Mouse (Mus musculus) layer of hippocampus, adult 2 months (tissue): Measurements from ENCODE around the gene Zkscan6. TPM values are rescaled to one million over a fixed set of nuclear protein-coding genes. Genes with fewer than 3 reads are reported as not detected.
A peak's percentile ranks its signal among the peaks of the same experiment; 100 is the strongest.

Source experiments
- DNase-seq, 2 experiments: peaks; one replicate each; pipeline ENCODE4 v3.0.0; 2022; ENCODE audit warnings: low spot score in 2 of 2
- H3K27ac ChIP-seq: fragments of 200-600 bp; 2 replicates; pipeline ENCODE4 v1.8.1; 2022
- H3K4me3 ChIP-seq: fragments of 200-600 bp; 2 replicates; pipeline ENCODE4 v1.8.1; 2022; ENCODE audit warnings: mild to moderate bottlenecking
- CTCF ChIP-seq: fragments of 200-600 bp; conservative IDR thresholded peaks from 2 replicates; pipeline ENCODE4 v1.8.1; 2022; ENCODE audit warnings: antibody characterized with exemption, mild to moderate bottlenecking, moderate library complexity
- long read RNA-seq, 2 experiments: library from polyadenylated mRNA; stranded (forward); transcript quantifications; one replicate each; pipeline ENCODE4 v2.0.0; 2021; ENCODE audit warnings: borderline mapping rate in 2 of 2
- total RNA-seq, 2 experiments: library from RNA; stranded (reverse); gene quantifications; 2 replicates each; pipeline ENCODE4 v1.2.3; 2021

Gene Zkscan6
- 10 to 100 TPM; 14.5 to 17.4 TPM for total RNA-seq
- long read RNA-seq, experiment 1, partial matches to known transcripts, result 1 of 11 reads
- long read RNA-seq, experiment 1, other reads (novel, unspliced or antisense), result 8 of 11 reads
- long read RNA-seq, experiment 2, transcript Zkscan6-202 (7 exons, 2,270 nt), result major isoform, 5 of 19 reads
- long read RNA-seq, experiment 2, partial matches to known transcripts, result 4 of 19 reads
- long read RNA-seq, experiment 2, other reads (novel, unspliced or antisense), result 10 of 19 reads

DNA sequence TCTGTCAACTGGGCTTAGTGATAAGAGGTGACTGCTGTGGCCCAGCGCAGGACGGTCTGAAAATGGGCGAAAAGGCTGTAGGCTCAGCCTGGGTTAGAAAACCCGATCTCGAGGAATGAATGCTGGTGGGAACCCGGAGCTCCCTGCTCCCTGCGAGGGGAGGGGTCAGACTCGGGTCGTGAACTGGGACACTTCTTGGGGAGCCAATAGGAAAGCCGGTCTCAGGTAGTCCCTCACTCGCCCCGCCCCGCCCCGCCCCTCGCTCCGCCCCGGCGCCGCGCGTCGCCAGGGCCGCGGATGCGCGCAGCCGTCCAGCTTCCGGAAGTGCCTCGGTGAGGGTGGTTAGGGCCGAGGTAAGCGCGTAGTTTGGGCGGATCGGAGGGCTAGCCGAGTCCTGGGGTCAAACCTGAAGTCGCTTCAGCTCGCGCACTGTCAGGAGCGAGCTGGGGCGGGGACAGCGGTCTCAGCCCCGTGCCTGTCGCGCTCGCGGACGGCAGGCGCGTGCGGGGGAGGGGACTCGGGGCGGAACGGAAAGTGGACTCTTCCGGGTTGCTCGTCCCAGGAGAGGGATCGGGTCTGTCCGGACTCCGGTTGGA, at the start of gene Zkscan6:
Gene Zkscan6 (plus strand): TSS at position 267 of the 596 bp plus-strand sequence.
- Histone ChIP-seq H3K4me3 (peak within 1 kb of the TSS; percentile 71), H3K27ac (peak within 1 kb of the TSS; percentile 96)
- no peak for TF ChIP-seq CTCF
- DNase-seq, result peak; percentile 79 to 86

DNA sequence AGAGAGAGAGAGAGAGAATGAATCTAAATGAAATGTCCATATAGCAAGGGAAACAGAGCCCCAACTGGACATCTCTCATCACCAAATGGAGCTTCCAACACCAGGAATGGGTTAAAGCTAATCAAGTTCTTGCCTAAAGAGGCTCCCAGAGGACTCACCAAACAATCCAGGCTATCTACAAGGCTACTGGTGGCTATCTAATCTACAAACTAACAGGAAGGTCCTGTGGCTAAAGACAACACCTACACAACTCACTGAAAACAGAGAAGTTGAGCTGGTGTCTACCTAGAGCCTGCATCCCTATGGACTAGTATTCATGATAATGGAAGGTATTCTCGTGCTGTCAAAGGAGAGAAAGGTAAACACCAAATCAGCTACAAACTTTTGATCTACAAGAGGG, 47.6 kb upstream of the Zkscan6 start:
- Histone ChIP-seq H3K4me3 (no peak overlapping the region), H3K27ac (no peak overlapping the region)
- TF ChIP-seq CTCF, result no peak
- DNase-seq, result no peak

DNA sequence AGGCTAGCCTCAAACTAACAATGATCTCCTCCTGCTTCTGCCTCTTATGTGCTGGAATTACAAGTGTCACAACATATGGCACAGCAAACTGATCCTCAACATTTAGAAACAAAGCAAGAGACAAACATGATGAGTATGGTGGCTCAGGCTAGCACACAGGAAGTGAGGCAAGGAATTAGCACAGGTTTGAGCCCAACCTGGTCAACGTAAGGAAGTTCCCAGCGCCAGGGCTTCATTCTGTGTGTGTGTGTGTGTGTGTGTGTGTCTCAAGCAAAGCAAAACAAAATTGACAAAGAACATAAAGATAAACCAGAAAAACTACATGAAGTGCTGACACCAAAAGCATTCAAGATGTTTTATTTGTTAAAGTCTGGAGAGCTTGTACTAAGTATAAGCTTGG, 46.1 kb upstream of the Zkscan6 start:
- TF ChIP-seq CTCF, result no peak
- Histone ChIP-seq H3K27ac (no peak overlapping the region), H3K4me3 (no peak overlapping the region)
- no peak for DNase-seq

DNA sequence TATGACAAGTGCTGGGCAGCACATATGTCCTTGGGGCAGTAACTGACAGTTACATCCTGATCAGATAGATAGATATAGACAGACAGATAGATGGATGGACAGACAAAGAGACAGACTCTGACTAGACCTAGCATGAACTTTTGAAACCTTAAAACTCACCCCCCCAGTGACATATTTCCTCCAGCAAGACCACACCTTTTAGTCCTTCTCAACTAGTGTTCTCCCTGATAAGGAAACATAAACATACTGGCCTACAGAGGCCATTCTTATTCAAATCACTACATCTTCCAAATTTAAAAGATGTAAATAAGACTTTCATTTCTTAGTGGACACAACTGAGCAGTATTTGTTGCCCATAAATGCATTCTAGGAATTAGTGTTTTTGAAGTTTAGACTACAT, 38.5 kb upstream of the Zkscan6 start:
- no peak for DNase-seq
- H3K27ac ChIP-seq, result no peak overlapping the region
- H3K4me3 ChIP-seq, result no peak overlapping the region
- TF ChIP-seq CTCF, result no peak

DNA sequence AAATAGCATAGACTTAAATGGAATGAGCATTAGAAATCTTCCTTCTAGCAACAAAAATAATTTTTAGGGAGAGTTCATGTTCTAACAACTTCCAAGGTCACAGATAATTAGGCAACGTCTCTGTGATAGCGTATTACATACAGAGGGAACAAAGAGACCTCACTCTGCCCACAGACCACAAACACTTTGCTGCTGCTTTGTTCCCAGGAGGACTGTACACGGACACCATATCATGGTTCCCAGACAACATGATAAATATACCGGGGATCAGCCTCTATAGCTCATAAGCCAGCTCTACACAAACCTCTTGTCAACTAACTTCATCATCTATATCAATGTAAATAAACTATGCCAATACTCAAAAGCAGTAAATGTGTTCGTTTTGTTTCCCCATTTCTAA, 37.0 kb upstream of the Zkscan6 start:
- no peak for TF ChIP-seq CTCF
- Histone ChIP-seq H3K4me3 (no peak overlapping the region), H3K27ac (no peak overlapping the region)

DNA sequence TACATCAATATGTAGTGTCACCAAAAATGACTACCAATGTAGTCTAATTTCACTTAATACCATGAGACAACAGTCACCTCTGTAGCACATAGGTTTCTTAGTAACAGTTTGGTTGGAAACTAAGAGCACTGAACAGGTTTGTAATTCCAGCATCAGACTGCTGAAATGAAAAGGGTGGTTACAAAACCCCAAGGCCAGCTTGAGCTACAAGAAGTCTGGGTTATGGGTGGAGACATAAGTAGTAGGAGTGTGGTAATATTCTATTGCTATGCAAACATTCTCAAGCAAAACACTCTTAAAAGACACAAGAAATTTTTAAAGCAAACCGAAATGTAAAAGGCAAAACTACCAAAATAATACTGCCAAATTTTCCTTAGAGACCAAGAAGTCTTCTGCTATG, 35.4 kb upstream of the Zkscan6 start:
- H3K27ac ChIP-seq, result no peak overlapping the region
- TF ChIP-seq CTCF, result no peak
- no peak overlapping the region for H3K4me3 ChIP-seq
- no peak for DNase-seq

More for the DNA sequence above, 37.0 kb upstream of the Zkscan6 start:
- no peak for DNase-seq

DNA sequence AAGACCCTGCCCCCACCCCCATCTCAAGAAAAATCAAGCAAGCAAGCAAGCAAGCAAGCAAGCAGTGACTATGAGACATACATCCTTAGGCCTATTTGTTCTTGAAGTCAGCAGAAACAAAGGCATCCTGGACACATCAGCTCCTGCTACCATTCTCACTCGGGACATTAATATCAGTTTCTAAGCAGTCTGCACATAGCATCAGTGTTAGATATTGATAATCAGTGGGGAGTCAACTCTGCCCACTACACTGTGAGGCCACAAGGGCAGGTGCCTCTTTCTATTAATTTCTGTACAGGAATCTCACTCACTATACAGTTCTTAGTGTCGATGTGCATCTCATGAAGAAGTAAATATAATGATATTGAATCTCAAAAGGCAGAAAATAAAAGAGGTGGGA, 33.4 kb upstream of the Zkscan6 start:
- no peak overlapping the region for H3K4me3 ChIP-seq
- TF ChIP-seq CTCF, result no peak
- no peak overlapping the region for H3K27ac ChIP-seq
- no peak for DNase-seq

DNA sequence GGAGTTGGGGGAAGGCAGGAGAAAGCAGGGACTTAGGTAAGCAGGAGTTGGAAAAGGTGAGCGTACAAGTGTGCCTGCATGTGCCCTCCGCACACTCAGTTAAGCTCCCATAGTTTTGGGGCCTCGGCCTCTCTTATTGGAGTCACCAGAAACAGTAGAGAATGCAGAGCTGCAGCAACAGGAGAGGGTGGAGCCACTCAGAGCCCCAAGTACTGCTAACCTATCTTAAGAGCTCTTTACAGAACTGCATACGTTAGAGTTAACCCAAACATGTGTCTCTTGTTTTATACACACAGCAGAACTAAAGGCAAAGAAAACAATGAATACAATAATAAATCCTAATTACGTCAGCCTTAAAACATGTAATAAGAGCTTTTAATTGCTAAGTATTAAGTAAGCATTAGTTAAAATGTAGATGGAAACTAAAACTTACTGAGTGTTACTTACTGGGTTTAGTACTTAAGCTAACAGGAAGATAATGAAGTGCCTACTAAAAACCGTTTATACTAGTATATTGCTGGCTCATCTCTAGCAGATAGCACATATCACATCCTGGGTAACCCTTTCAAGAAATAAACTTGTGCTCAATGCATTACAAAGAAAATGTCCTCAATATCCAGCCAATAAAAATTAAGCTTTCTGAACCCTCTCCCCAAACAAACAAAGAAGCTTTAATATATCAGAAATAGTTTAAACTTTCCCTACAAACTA, 32.9 kb upstream of the Zkscan6 start:
- no peak for TF ChIP-seq CTCF
- Histone ChIP-seq H3K4me3 (no peak overlapping the region), H3K27ac (no peak overlapping the region)
- DNase-seq, result no peak

DNA sequence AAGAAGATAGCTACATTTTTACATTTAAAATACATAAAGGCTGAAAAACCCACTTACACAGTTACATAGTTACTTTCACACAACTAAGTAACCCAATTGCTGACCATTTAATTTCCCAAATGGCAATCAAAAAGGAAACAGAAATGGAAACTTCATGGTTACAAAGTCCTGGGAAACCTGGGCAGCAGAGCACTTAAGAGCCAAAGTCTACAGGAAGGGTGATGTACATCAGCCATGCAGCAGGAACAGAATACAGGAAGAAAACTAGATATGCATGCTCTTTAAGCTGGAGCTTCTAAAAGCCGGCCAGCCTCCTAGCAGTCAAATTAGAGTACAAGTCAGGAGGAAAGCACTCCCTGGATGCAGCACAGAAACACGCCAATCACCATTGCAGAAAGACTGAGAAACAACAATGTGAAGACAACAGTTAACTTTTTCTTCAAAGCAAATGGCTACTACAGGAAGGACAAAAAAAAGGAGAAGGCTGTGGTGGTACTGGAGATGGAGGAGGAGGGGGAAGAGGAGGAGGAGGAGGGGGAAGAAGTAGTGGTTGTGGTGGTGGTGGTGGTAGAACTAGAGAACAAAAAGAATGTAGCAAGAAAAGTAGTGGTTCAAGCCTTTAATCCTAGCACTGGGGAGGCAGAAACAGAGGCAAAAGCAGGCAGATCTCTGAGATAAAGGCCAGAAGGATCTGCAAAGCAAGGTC, 29.9 kb upstream of the Zkscan6 start:
- Histone ChIP-seq H3K4me3 (no peak overlapping the region), H3K27ac (no peak overlapping the region)
- no peak for TF ChIP-seq CTCF
- no peak for DNase-seq

DNA sequence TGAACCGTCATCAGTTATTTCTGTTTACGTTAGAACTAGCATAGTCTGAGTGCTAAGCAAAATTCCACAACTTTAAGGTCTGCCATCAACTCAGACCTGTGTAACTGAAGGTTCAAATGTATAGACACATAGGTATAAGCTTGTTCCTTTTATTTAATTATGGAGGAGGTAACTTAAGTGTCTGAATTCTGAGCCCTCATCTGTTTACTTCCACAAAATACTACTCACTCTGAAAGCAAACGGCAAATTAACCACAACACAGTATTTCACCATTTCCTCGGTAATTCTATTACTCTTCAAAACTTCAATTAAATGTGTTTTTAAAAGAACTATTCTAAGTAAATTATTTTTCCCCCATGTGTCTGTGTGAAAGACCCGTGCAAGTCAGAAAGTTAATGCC, 29.2 kb upstream of the Zkscan6 start:
- no peak for DNase-seq
- no peak for TF ChIP-seq CTCF
- no peak overlapping the region for H3K4me3 ChIP-seq
- no peak overlapping the region for H3K27ac ChIP-seq

DNA sequence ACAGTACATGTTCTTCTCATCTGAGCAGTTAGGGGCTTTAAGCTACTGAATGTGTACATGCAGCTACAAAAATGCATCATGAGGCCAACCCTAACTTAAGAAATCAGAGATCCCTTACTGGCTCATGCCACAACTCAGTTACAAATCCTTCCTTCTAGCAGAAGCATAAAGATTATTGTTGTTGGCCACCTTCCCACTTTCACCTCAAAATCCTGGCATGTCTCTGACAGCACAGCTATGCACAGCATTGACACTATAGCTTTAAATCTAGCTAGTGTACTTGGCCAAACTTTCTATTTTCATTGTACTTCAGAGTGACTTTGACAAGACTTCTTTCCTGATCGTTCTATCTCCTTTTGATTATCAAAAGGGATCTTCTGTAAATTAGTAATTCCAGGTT, 27.9 kb upstream of the Zkscan6 start:
- no peak for DNase-seq
- Histone ChIP-seq H3K4me3 (no peak overlapping the region), H3K27ac (no peak overlapping the region)
- no peak for TF ChIP-seq CTCF

DNA sequence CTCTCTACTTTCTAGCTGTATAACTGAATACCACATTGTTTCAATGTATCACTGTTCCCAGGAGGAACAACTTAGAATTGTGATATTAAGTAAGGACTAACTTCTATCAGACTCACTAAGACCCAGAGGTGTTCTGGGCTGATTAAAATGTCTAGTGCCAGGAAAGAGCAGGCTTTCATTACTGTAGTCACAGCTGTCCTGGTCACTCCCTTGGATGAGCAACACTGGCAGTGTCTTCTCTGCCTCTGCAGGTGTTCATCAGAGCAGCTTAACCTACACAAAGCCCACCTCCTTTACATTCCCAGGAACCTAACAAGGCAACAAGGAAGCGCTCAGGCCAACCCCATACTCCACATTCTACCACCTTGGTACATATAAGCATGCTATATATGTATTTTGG, 27.4 kb upstream of the Zkscan6 start:
- DNase-seq, result no peak
- H3K27ac ChIP-seq, result no peak overlapping the region
- H3K4me3 ChIP-seq, result no peak overlapping the region
- no peak for TF ChIP-seq CTCF

DNA sequence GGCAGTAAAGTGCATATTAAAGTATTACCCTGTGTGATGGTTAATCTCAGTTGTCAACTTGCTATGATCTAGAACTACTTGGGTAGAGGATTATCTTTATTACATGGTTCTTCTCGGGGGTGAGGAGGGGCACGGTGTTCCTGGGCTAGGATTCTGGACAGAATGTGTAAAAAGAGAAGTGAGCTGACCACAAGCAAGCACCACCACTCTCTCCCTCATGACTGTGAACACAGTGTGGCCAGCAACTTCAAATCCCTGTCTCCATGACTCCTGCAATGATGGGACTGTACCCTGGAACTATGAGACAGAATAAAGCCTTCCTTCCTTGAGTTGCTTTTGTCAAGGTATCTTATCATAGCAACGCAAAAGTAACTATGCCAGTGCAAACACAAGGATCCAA, 25.4 kb upstream of the Zkscan6 start:
- TF ChIP-seq CTCF, result no peak
- DNase-seq, result no peak
- Histone ChIP-seq H3K4me3 (no peak overlapping the region), H3K27ac (no peak overlapping the region)
